Mouse (Mus musculus) CH12.LX (cell line): ENCODE measurements around the gene Nr1i3. TPM values are rescaled to one million over a fixed set of nuclear protein-coding genes. Genes with fewer than 3 reads are reported as not detected.

Experiments used
- polyA plus RNA-seq: library from polyadenylated mRNA; unstranded; fragments of >175 nt; gene quantifications from 2 replicates; pipeline ENCODE4 v1.2.1, GENCODE M21; 2012; ENCODE audit warnings: low read depth; ENCODE audit not compliant: insufficient read length
- total RNA-seq, 2 experiments: library from RNA; depleted of rRNA; stranded (reverse); fragments of 300-350 nt in 1 of 2; fragments of >200 nt in 1 of 2; gene quantifications; 2 replicates each; pipeline ENCODE4 v1.2.3; 2012 to 2014

The Nr1i3 gene
- total and polyA plus RNA-seq, 3 experiments, result 0.23 to 1.2 TPM; not detected in 1

Other genes with a start within 250 kb of the Nr1i3 start
Only the 20 nearest of the 25 such genes appear.
- gene Fcgr3, start 149.0 kb upstream of the Nr1i3 start, total RNA-seq (2012; rRNA removed), result 4.3 and 8.5 TPM in 2 replicates
- 6.1 and 6.3 TPM in 2 replicates for gene Fcgr3, start 149.0 kb upstream of the Nr1i3 start, total RNA-seq (2014; rRNA removed)
- gene Fcgr3, start 149.0 kb upstream of the Nr1i3 start, polyA plus RNA-seq, result 2.6 and 3.7 TPM in 2 replicates
- 0.76 and 2.0 TPM in 2 replicates for gene Cfap126, start 100.1 kb upstream of the Nr1i3 start, total RNA-seq (2012; rRNA removed)
- 0.43 and 0.79 TPM in 2 replicates for gene Cfap126, start 100.1 kb upstream of the Nr1i3 start, total RNA-seq (2014; rRNA removed)
- 2.5 and 3.4 TPM in 2 replicates for gene Cfap126, start 100.1 kb upstream of the Nr1i3 start, polyA plus RNA-seq
- 79.4 and 87.5 TPM in 2 replicates for gene Sdhc, start 63.4 kb upstream of the Nr1i3 start, total RNA-seq (2012; rRNA removed)
- gene Sdhc, start 63.4 kb upstream of the Nr1i3 start, total RNA-seq (2014; rRNA removed), result 178 and 205 TPM in 2 replicates
- 120 and 153 TPM in 2 replicates for gene Sdhc, start 63.4 kb upstream of the Nr1i3 start, polyA plus RNA-seq
- gene Mpz, start 63.3 kb upstream of the Nr1i3 start, total RNA-seq (2012; rRNA removed), result 0.04 and 0.21 TPM in 2 replicates
- gene Mpz, start 63.3 kb upstream of the Nr1i3 start, total RNA-seq (2014; rRNA removed), result not detected in 2 replicates
- gene Mpz, start 63.3 kb upstream of the Nr1i3 start, polyA plus RNA-seq, result 0.26 and 0.49 TPM in 2 replicates
- gene Pcp4l1, start 17.7 kb upstream of the Nr1i3 start, total RNA-seq (2012; rRNA removed), result not detected in 2 replicates
- gene Pcp4l1, start 17.7 kb upstream of the Nr1i3 start, total RNA-seq (2014; rRNA removed), result not detected in 2 replicates
- gene Pcp4l1, start 17.7 kb upstream of the Nr1i3 start, polyA plus RNA-seq, result not detected in 2 replicates
- gene Tomm40l, start 8.5 kb downstream of the Nr1i3 start, total RNA-seq (2012; rRNA removed), result 37.1 and 37.6 TPM in 2 replicates
- gene Tomm40l, start 8.5 kb downstream of the Nr1i3 start, total RNA-seq (2014; rRNA removed), result 34.4 and 36.0 TPM in 2 replicates
- 24.7 and 32.8 TPM in 2 replicates for gene Tomm40l, start 8.5 kb downstream of the Nr1i3 start, polyA plus RNA-seq
- gene Apoa2, start 11.1 kb downstream of the Nr1i3 start, total RNA-seq (2012; rRNA removed), result 5.3 and 6.2 TPM in 2 replicates
- gene Apoa2, start 11.1 kb downstream of the Nr1i3 start, total RNA-seq (2014; rRNA removed), result 3.0 and 3.7 TPM in 2 replicates
- gene Apoa2, start 11.1 kb downstream of the Nr1i3 start, polyA plus RNA-seq, result 3.1 and 4.9 TPM in 2 replicates
- gene Fcer1g, start 20.4 kb downstream of the Nr1i3 start, total RNA-seq (2012; rRNA removed), result 10.1 and 13.6 TPM in 2 replicates
- gene Fcer1g, start 20.4 kb downstream of the Nr1i3 start, total RNA-seq (2014; rRNA removed), result 22.7 and 31.3 TPM in 2 replicates
- gene Fcer1g, start 20.4 kb downstream of the Nr1i3 start, polyA plus RNA-seq, result 35.6 and 51.2 TPM in 2 replicates
- gene Adamts4, start 36.5 kb downstream of the Nr1i3 start, total RNA-seq (2012; rRNA removed), result 0.13 and 0.25 TPM in 2 replicates
- gene Adamts4, start 36.5 kb downstream of the Nr1i3 start, total RNA-seq (2014; rRNA removed), result 0.04 and 0.08 TPM in 2 replicates
- gene Adamts4, start 36.5 kb downstream of the Nr1i3 start, polyA plus RNA-seq, result 0.09 and 0.19 TPM in 2 replicates
- gene Ndufs2, start 37.4 kb downstream of the Nr1i3 start, total RNA-seq (2012; rRNA removed), result 244 and 265 TPM in 2 replicates
- 239 and 242 TPM in 2 replicates for gene Ndufs2, start 37.4 kb downstream of the Nr1i3 start, total RNA-seq (2014; rRNA removed)
- gene Ndufs2, start 37.4 kb downstream of the Nr1i3 start, polyA plus RNA-seq, result 242 and 264 TPM in 2 replicates
- 27.4 and 27.8 TPM in 2 replicates for gene B4galt3, start 56.4 kb downstream of the Nr1i3 start, total RNA-seq (2012; rRNA removed)
- gene B4galt3, start 56.4 kb downstream of the Nr1i3 start, total RNA-seq (2014; rRNA removed), result 18.3 and 19.3 TPM in 2 replicates
- gene B4galt3, start 56.4 kb downstream of the Nr1i3 start, polyA plus RNA-seq, result 23.1 TPM in 2 replicates
- 12.4 and 13.6 TPM in 2 replicates for gene Ppox, start 67.2 kb downstream of the Nr1i3 start, total RNA-seq (2012; rRNA removed)
- 10.5 and 13.7 TPM in 2 replicates for gene Ppox, start 67.2 kb downstream of the Nr1i3 start, total RNA-seq (2014; rRNA removed)
- 13.9 and 15.1 TPM in 2 replicates for gene Ppox, start 67.2 kb downstream of the Nr1i3 start, polyA plus RNA-seq
- gene Usp21, start 74.0 kb downstream of the Nr1i3 start, total RNA-seq (2012; rRNA removed), result 13.1 and 14.2 TPM in 2 replicates
- 7.1 and 8.5 TPM in 2 replicates for gene Usp21, start 74.0 kb downstream of the Nr1i3 start, total RNA-seq (2014; rRNA removed)
- 34.3 and 37.6 TPM in 2 replicates for gene Usp21, start 74.0 kb downstream of the Nr1i3 start, polyA plus RNA-seq
- 98.4 and 120 TPM in 2 replicates for gene Ufc1, start 81.1 kb downstream of the Nr1i3 start, total RNA-seq (2012; rRNA removed)
- 115 and 121 TPM in 2 replicates for gene Ufc1, start 81.1 kb downstream of the Nr1i3 start, total RNA-seq (2014; rRNA removed)
- gene Ufc1, start 81.1 kb downstream of the Nr1i3 start, polyA plus RNA-seq, result 71.4 and 76.2 TPM in 2 replicates
- gene Dedd, start 115.2 kb downstream of the Nr1i3 start, total RNA-seq (2012; rRNA removed), result 18.7 and 21.5 TPM in 2 replicates
- gene Dedd, start 115.2 kb downstream of the Nr1i3 start, total RNA-seq (2014; rRNA removed), result 13.1 and 14.5 TPM in 2 replicates
- gene Dedd, start 115.2 kb downstream of the Nr1i3 start, polyA plus RNA-seq, result 34.5 and 35.8 TPM in 2 replicates
- 40.8 and 41.0 TPM in 2 replicates for gene Nit1, start 131.7 kb downstream of the Nr1i3 start, total RNA-seq (2012; rRNA removed)
- 48.6 and 51.4 TPM in 2 replicates for gene Nit1, start 131.7 kb downstream of the Nr1i3 start, total RNA-seq (2014; rRNA removed)
- 39.5 and 42.4 TPM in 2 replicates for gene Nit1, start 131.7 kb downstream of the Nr1i3 start, polyA plus RNA-seq
- 25.2 and 28.2 TPM in 2 replicates for gene Pfdn2, start 131.7 kb downstream of the Nr1i3 start, total RNA-seq (2012; rRNA removed)
- gene Pfdn2, start 131.7 kb downstream of the Nr1i3 start, total RNA-seq (2014; rRNA removed), result 32.3 and 33.0 TPM in 2 replicates
- 292 and 408 TPM in 2 replicates for gene Pfdn2, start 131.7 kb downstream of the Nr1i3 start, polyA plus RNA-seq
- gene Klhdc9, start 146.8 kb downstream of the Nr1i3 start, total RNA-seq (2012; rRNA removed), result 0.08 and 0.13 TPM in 2 replicates
- gene Klhdc9, start 146.8 kb downstream of the Nr1i3 start, total RNA-seq (2014; rRNA removed), result not detected in 2 replicates
- not detected in 2 replicates for gene Klhdc9, start 146.8 kb downstream of the Nr1i3 start, polyA plus RNA-seq
- gene Nectin4, start 156.1 kb downstream of the Nr1i3 start, total RNA-seq (2012; rRNA removed), result 2.1 and 2.7 TPM in 2 replicates
- gene Nectin4, start 156.1 kb downstream of the Nr1i3 start, total RNA-seq (2014; rRNA removed), result 0.22 and 0.30 TPM in 2 replicates
- gene Nectin4, start 156.1 kb downstream of the Nr1i3 start, polyA plus RNA-seq, result 0.49 and 0.52 TPM in 2 replicates
- gene Arhgap30, start 175.0 kb downstream of the Nr1i3 start, total RNA-seq (2012; rRNA removed), result 70.8 and 81.4 TPM in 2 replicates
- gene Arhgap30, start 175.0 kb downstream of the Nr1i3 start, total RNA-seq (2014; rRNA removed), result 52.0 and 55.9 TPM in 2 replicates
- 78.5 and 85.0 TPM in 2 replicates for gene Arhgap30, start 175.0 kb downstream of the Nr1i3 start, polyA plus RNA-seq